Mouse (Mus musculus) adrenal gland, postnatal 36 days (tissue): ENCODE results near the gene Pard3b. TPM values are rescaled to one million over a fixed set of nuclear protein-coding genes. Genes with fewer than 3 reads are reported as not detected.

ENCODE experiments used
- DNase-seq, 2 experiments: peaks; one replicate each; pipeline ENCODE4 v3.0.0; 2021; ENCODE audit warnings: mixed read lengths in 1 of 2
- total RNA-seq, 2 experiments: library from RNA; stranded (reverse); gene quantifications; 2 replicates each; pipeline ENCODE4 v1.2.3; 2021

Gene Pard3b
- total RNA-seq, 2 experiments from 2014 or later, result 14.8 to 17.4 TPM

- no peak for DNase-seq
Measured at GRCm38 (mm10) chr1:62635203-62635602, 996.6 kb downstream of the Pard3b start.

DNA sequence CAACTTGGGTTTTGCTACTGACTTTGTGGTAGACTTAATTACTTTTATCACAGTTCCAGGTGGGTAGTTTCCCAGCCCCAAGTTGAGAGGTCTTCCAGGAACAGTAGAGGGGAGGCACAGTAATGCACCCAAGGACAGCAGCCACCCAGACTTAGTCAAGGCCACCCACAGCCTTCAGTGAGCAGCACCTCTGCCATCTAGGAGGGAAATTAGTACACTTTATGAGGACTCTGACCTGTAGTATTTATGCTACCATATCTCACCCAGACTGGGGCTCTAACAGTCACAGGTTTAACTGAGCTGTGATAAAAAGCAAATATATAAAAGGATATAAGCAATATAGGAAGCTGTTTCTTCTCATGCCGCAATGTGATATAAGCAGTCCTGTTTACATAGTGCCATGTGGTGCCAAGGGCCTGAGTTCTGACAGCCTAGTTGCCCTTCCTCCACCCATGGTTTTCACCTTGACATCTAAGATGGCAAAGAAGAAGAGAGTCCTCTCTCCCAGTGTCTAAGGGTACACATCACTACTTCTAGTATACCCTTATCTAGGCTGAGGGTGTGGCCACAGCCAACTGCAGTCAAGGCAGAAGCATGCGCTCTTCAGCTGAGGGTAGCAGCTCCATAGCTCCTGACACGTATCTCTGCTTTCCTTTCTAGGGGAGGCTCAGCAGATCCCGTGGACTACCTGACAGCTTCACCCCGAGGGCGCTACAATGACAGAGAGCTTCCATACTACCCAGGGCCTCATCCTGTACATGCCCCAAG is 998.5 kb downstream of the Pard3b start:
- DNase-seq, result no peak

DNA sequence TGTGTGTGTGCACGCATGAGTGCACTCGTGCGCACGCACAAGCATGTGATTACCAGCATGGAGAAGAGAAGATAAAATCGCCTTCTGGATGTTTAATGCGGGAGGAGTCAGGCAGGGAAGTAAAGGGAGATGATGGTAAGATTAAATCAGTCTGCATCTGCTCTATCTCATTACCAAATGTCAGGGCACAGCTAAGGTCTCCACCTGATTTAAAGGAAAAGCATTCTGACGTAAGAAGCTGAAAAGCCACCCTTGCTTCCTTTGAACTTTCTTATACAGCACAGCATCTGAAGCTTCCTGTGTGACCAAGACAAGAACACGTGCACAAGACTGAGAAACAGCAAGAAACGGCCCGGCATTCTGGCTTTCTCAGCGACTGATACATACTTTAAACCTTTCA is 1000.4 kb downstream of the Pard3b start:
- no peak for DNase-seq

GRCm38 (mm10) chr1:62639440-62639839 is 1000.8 kb downstream of the Pard3b start:
- no peak for DNase-seq

- no peak for DNase-seq
Measured at GRCm38 (mm10) chr1:62644631-62645278, 1006.1 kb downstream of the Pard3b start.

- DNase-seq, result no peak
Measured at GRCm38 (mm10) chr1:62646812-62647211, 1008.2 kb downstream of the Pard3b start.

DNA sequence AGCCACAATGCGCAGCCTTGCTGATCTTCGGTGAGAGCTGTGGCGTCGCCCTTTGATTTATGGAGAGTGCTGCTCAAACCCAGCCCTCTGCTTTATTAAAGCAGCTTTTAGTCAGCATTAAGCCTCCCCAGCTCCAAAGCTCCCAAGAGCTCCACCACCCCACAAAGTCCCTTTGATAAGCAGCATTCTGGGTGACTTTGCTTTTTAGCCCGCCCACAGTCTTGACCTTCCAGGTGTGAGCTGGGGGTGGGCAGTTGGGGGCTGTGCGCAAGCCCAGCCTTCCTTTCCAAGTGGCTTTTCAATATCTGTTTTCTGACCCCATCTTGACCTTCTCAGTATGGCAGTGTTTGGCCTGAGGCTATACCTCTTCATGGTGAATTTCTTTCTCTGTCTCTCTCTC is 1009.5 kb downstream of the Pard3b start:
- no peak for DNase-seq

DNA sequence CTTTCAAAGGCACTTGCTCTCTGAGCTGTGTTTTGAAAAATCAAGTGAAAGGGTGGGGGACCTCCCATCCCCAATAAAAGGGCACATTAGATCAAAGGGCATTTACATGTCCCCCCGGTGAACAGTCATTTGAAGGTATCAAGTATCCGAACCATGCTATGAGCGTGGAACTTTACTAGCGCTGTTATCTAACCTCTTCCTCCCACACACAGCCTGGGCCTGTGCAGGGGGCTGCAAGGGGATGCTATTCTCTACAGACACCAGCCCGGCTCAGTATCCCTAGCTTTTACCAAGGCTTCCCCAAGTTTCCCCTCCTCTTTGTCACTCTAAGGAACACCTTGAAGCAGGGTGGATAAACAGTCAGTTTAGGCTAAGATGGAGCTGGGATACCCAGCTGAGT is 1010.0 kb downstream of the Pard3b start:
- no peak for DNase-seq

GRCm38 (mm10) chr1:62650491-62650890 is 1011.9 kb downstream of the Pard3b start:
- no peak for DNase-seq

GRCm38 (mm10) chr1:62654436-62654835 is 1015.8 kb downstream of the Pard3b start:
- no peak for DNase-seq

- DNase-seq, result peak; percentile 34 to 53
Measured at GRCm38 (mm10) chr1:62664960-62665645, 1026.5 kb downstream of the Pard3b start.

DNA sequence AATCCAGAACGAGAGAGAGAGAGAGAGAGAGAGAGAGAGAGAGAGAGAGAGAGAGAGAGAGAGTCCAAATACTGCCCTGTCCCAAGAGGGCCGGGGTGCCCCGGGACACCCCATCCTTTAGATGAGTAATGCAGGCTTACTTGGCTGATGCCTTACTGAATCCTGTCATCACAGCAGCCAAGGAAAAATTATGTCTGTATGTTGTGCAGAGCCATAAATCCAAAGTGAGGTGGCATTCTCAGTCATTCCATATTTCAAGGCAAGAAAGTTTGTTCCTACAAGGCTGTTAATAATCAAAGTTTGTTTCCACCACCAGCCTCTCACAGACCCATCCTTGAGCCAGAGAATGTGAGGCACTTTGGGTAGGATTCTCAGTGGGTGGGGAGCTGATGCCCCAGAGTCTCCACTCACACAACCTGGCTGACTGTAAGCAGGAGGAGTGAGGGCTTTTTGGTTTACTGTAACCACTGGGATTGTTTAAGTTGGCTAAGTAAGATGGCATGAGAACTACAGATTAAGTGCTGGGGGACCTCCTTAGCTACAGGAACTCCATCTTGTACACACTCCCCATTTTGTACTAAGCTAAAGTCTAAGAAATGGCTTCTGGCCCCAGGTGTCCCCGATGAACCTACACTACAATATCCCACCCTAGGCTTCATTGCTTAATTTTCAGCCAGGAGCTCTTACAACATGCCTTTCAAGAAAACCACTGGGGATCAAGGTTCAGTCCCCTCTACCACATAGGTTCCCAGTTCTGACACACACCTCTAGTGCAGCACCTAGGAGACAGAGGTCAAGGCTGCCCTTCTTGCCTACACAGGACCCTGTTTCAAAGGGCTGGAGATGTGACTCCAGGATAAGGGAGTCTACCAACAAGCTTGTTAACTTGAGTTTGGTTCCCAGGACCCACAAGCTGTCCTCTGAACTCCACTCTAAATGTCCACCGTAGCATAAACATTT is 1027.4 kb downstream of the Pard3b start:
- DNase-seq, result peak; percentile 10 to 11

GRCm38 (mm10) chr1:62666780-62667179 is 1028.2 kb downstream of the Pard3b start:
- DNase-seq, result no peak

GRCm38 (mm10) chr1:62678611-62679344 is 1040.2 kb downstream of the Pard3b start:
- DNase-seq, result no peak

DNA sequence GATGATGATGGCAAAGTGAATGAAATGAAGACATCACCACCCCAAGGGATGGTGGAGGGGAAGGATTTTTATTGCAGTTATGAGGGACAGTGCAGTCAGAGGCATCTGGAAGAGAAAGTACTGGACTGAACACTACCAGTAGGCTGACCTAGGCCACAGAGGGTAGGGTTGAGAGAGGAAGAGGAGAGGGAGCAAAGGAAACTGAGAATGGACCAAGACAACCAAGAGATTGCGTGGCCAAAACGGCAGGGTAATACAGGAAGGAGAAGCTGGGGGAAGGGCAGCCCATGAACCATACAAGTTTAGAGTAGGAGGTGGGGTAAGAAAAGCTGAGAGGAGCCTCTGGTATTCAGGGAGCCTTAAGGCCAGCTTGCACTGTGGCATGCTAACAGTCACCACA is 1040.8 kb downstream of the Pard3b start:
- no peak for DNase-seq

- DNase-seq, result no peak
Measured at GRCm38 (mm10) chr1:62682456-62683385, 1044.1 kb downstream of the Pard3b start.

GRCm38 (mm10) chr1:62683498-62683897 is 1044.9 kb downstream of the Pard3b start:
- no peak for DNase-seq

DNA sequence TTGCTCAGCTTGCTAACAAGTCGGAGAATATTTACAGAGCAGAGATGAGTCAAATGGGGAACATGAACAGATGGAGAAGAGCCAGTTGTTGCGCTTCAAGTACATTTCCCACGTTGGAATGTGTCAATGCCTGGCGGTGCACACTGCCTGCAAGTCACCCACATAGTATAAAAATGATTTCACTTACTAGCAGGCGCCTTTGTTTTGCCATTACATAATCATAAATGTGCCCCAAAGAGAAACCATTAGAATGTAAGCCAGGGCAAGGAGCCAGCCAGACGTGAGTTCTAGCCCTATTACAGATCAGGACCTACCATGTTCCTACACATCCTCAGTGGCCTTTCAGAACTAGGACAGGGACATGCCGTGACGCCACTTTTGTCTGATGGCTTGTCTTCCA is 1048.9 kb downstream of the Pard3b start:
- DNase-seq, result no peak

- no peak for DNase-seq
Measured at GRCm38 (mm10) chr1:62691175-62691574, 1052.6 kb downstream of the Pard3b start.
